Mouse (Mus musculus) heart, embryonic 15.5 days (tissue): Measurements from ENCODE around the gene Arhgap17. TPM values are rescaled to one million over a fixed set of nuclear protein-coding genes. Genes with fewer than 3 reads are reported as not detected.

Experiments used
- ATAC-seq: fragments of 200-750 bp; cut with Nextera tagmentation; replicated peaks from 2 replicates; pipeline ENCODE4 v1.8.0; 2017; ENCODE audit warnings: low read depth, moderate TSS enrichment; ENCODE audit not compliant: insufficient number of reproducible peaks, insufficient read depth, low FRiP score
- H3K27ac ChIP-seq: fragments of 300-500 bp; sonication (generic); 2 replicates; pipeline ENCODE4 v1.5.1; 2015; ENCODE audit warnings: mild to moderate bottlenecking, inconsistent platforms
- H3K27me3 ChIP-seq: fragments of 300-500 bp; sonication (generic); 2 replicates; pipeline ENCODE4 v1.6.1; 2015; ENCODE audit warnings: inconsistent platforms
- H3K36me3 ChIP-seq: fragments of 300-500 bp; sonication (generic); 2 replicates; pipeline ENCODE4 v1.6.1; 2015; ENCODE audit warnings: mild to moderate bottlenecking, inconsistent platforms
- H3K4me1 ChIP-seq: fragments of 300-500 bp; sonication (generic); replicated peaks from 2 replicates; pipeline ENCODE4 v1.6.1; 2015; ENCODE audit warnings: inconsistent platforms
- H3K4me2 ChIP-seq: fragments of 300-500 bp; sonication (generic); 2 replicates; pipeline ENCODE4 v1.6.1; 2015; ENCODE audit warnings: inconsistent platforms, mild to moderate bottlenecking, moderate library complexity
- H3K4me3 ChIP-seq: fragments of 300-500 bp; sonication (generic); 2 replicates; pipeline ENCODE4 v1.5.1; 2015; ENCODE audit warnings: mild to moderate bottlenecking, inconsistent platforms
- H3K9ac ChIP-seq: fragments of 300-500 bp; sonication (generic); 2 replicates; pipeline ENCODE4 v1.6.1; 2015; ENCODE audit warnings: mild to moderate bottlenecking, inconsistent platforms
- H3K9me3 ChIP-seq: fragments of 300-500 bp; sonication (generic); replicated peaks from 2 replicates; pipeline ENCODE4 v1.6.1; 2016; ENCODE audit warnings: inconsistent platforms
- WGBS: fragments of 180-500 bp; shearing (Covaris S2); methylation state at CpG from one replicate; pipeline ENCODE4 v1.1.7; 2015; ENCODE audit warnings: mixed read lengths; 5-methylcytosine and 5-hydroxymethylcytosine counted together
- polyA plus RNA-seq: library from polyadenylated mRNA; unstranded; fragments of >200 nt; fragmentation: Nextera tagmentation; extraction: Ambion mirVana; gene quantifications from 2 replicates; pipeline ENCODE4 v1.2.1, GENCODE M21; 2015

Arhgap17 gene
- polyA plus RNA-seq, 1 experiment from 2014 or later: 11.6 TPM

DNA sequence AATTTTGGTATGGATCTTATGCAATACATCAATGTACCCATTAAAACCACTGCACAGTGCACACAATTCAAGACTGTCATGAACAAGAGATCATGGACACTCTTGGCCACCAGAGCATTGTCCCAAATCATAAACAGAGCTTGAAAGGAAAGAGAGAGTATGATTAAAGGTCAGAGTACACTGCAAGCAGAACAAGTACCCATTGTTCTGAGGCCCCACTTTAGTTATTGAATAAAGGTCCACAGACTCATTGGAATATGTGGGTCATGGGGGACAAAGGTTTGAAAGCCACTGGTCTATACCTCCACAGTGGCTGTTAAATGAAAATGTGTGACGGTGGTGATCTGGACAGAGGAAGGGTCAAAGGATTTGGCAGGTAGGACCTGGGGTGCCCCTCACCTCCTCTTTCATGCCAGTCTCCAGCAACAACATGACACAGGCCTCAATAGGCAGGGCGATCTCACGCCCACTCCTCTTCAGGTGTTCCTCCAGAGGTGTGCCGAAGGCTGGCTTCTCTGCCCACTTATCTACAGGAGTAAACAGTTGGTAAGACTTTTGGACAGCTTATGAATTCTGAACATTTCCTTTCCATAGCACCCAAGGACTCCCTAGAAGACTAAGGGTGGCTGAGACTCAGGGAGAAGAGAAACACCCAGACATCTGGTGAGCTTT is 61.7 kb downstream of the Arhgap17 start:
- Histone ChIP-seq H3K36me3 (peaks cover 47% of the 10 kb centered on the region), H3K27me3 (no peaks in the 10 kb centered on the region)
- 95% methylated on average over 4 of the region's 4 CpGs for WGBS

DNA sequence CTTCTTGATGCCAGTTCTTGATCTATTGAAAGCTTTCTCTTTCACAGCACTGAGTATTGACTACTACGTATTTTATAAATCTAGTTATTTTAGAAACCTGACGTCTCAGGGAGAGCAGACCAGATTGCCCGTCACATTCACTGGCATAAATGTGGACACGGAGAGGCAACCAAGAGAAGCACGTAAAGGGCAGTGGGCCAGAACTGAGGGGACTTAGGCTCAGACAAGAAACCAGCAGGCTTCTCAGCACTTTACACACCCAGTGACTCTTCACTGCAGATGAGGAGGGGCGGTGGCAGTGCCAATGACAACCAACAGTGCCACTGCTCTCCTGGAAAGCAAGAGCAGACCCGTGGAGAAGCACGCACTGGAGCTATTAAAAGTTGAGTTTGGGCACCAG is 62.5 kb downstream of the Arhgap17 start:
- peaks cover 48% of the 10 kb centered on the region for H3K36me3 ChIP-seq
- no peak overlapping the region for H3K4me2 ChIP-seq
- no peak overlapping the region for H3K9ac ChIP-seq
- H3K4me3 ChIP-seq: no peak overlapping the region
- no peaks in the 10 kb centered on the region for H3K9me3 ChIP-seq
- H3K27me3 ChIP-seq: no peaks in the 10 kb centered on the region
- no peak for ATAC-seq
- H3K4me1 ChIP-seq: no peaks in the 10 kb centered on the region
- no peak overlapping the region for H3K27ac ChIP-seq
- WGBS: 95% methylated on average over 8 of the region's 8 CpGs

More for the DNA sequence above, 61.7 kb downstream of the Arhgap17 start:
- Histone ChIP-seq H3K9me3 (no peaks in the 10 kb centered on the region), H3K4me1 (no peaks in the 10 kb centered on the region), H3K4me3 (no peak overlapping the region), H3K4me2 (no peak overlapping the region), H3K9ac (no peak overlapping the region), H3K27ac (no peak overlapping the region)
- no peak for ATAC-seq

GRCm38 (mm10) chr7:123305397-123305796 is 64.3 kb downstream of the Arhgap17 start:
- Histone ChIP-seq H3K9ac (no peak overlapping the region), H3K4me1 (no peaks in the 10 kb centered on the region), H3K4me2 (no peak overlapping the region), H3K36me3 (peaks cover 39% of the 10 kb centered on the region), H3K9me3 (no peaks in the 10 kb centered on the region), H3K27me3 (no peaks in the 10 kb centered on the region), H3K4me3 (no peak overlapping the region), H3K27ac (no peak overlapping the region)
- WGBS: 67% methylated on average over 2 of the region's 2 CpGs
- ATAC-seq: no peak

DNA sequence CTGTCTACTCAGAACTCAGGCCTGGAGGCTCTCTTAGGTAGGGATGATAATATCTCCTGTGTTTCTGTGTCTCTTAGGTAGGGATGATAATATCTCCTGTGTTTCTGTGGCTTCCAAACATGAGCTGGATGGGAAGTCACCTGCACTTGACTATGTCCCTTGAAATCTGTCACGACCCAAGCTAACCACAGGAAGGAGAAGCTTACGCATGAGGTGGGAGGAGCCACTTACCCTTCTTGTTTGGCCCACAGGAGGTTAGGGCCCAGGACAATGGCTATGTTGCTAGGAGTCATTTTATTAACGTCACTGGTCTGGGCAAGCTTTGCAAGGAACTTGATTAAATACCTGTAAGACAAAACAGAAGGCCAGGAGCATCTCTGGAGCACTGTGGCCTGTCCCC is 69.5 kb downstream of the Arhgap17 start:
- H3K4me1 ChIP-seq: peaks cover 19% of the 10 kb centered on the region
- peaks cover 30% of the 10 kb centered on the region for H3K36me3 ChIP-seq
- no peak overlapping the region for H3K4me3 ChIP-seq
- H3K27me3 ChIP-seq: no peaks in the 10 kb centered on the region
- no peak overlapping the region for H3K27ac ChIP-seq
- H3K9me3 ChIP-seq: no peaks in the 10 kb centered on the region
- no peak overlapping the region for H3K4me2 ChIP-seq
- H3K9ac ChIP-seq: no peak overlapping the region
- ATAC-seq: no peak
- 81% methylated on average over 3 of the region's 3 CpGs for WGBS

- no peak overlapping the region for H3K4me2 ChIP-seq
- no peak overlapping the region for H3K4me3 ChIP-seq
- no peaks in the 10 kb centered on the region for H3K27me3 ChIP-seq
- H3K4me1 ChIP-seq: peaks cover 20% of the 10 kb centered on the region
- H3K36me3 ChIP-seq: peaks cover 30% of the 10 kb centered on the region
- no peaks in the 10 kb centered on the region for H3K9me3 ChIP-seq
- H3K9ac ChIP-seq: no peak overlapping the region
- 18% methylated on average over 3 of the region's 3 CpGs for WGBS
- H3K27ac ChIP-seq: peak overlapping the region; percentile 48
- no peak; the same call in 1 of the 2 replicates for ATAC-seq
Measured at GRCm38 (mm10) chr7:123298225-123298624, 71.5 kb downstream of the Arhgap17 start.

DNA sequence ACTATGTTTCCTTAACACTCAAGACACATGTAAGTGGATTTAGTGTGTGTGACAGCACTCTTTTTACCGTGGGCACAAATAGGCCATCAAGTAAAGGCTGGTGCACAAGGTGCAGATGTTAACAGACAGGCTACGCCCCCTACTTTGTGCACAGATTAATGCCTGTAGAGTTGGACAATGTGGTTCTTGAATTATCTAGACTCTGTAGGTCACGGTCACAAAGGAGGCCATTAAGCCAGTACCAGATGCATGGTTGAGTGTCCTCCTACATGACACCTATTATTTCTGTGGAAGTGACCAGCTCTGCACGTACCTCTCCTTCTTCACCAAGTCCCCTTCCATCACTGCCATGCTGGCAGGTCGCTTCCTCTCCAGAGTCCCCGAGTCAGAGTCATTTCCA is 73.6 kb downstream of the Arhgap17 start:
- H3K4me2 ChIP-seq: no peak overlapping the region
- peaks cover 25% of the 10 kb centered on the region for H3K36me3 ChIP-seq
- no peak for ATAC-seq
- H3K4me3 ChIP-seq: no peak overlapping the region
- no peaks in the 10 kb centered on the region for H3K9me3 ChIP-seq
- no peak overlapping the region for H3K9ac ChIP-seq
- no peaks in the 10 kb centered on the region for H3K27me3 ChIP-seq
- WGBS: 86% methylated on average over 6 of the region's 6 CpGs
- peaks cover 29% of the 10 kb centered on the region for H3K4me1 ChIP-seq
- no peak overlapping the region for H3K27ac ChIP-seq

GRCm38 (mm10) chr7:123295423-123295822 is 74.3 kb downstream of the Arhgap17 start:
- 81% methylated on average over 7 of the region's 7 CpGs for WGBS
- ATAC-seq: no peak

DNA sequence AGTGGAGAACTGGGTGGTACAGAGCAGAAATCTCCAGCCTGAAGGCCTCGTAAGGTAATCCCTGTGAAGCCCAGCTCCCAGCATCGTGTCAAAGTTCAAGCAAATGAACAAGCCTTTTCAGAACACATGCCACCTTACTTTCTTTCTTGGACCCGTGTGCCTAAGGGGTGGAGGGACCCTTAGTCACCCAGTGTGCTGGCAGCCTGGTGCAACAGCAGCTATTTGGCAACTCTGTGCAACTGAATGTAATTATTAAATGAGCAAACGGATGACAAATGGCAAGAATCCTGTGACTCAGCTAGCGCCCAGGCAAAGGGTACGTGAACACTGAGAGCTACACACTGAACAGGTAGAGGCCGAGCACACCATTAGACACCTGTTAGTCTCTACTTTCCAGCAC is 75.8 kb downstream of the Arhgap17 start:
- no peak for ATAC-seq
- Histone ChIP-seq H3K9me3 (no peaks in the 10 kb centered on the region), H3K4me2 (no peak overlapping the region), H3K4me3 (no peak overlapping the region), H3K4me1 (peaks cover 26% of the 10 kb centered on the region), H3K27me3 (no peaks in the 10 kb centered on the region), H3K9ac (no peak overlapping the region), H3K36me3 (peaks cover 28% of the 10 kb centered on the region), H3K27ac (no peak overlapping the region)
- 91% methylated on average over 7 of the region's 7 CpGs for WGBS

More at GRCm38 (mm10) chr7:123295423-123295822, 74.3 kb downstream of the Arhgap17 start:
- H3K9me3 ChIP-seq: no peaks in the 10 kb centered on the region
- no peak overlapping the region for H3K4me2 ChIP-seq
- no peaks in the 10 kb centered on the region for H3K27me3 ChIP-seq
- H3K4me3 ChIP-seq: no peak overlapping the region
- H3K27ac ChIP-seq: no peak overlapping the region
- peaks cover 29% of the 10 kb centered on the region for H3K4me1 ChIP-seq
- H3K9ac ChIP-seq: no peak overlapping the region
- peaks cover 29% of the 10 kb centered on the region for H3K36me3 ChIP-seq

- Histone ChIP-seq H3K27ac (no peak overlapping the region), H3K4me3 (no peak overlapping the region), H3K9ac (no peak overlapping the region), H3K4me2 (no peak overlapping the region), H3K27me3 (no peaks in the 10 kb centered on the region), H3K4me1 (peaks cover 10% of the 10 kb centered on the region), H3K9me3 (no peaks in the 10 kb centered on the region), H3K36me3 (peaks cover 24% of the 10 kb centered on the region)
- no peak for ATAC-seq
- 75% methylated on average over 8 of the region's 8 CpGs for WGBS
Measured at GRCm38 (mm10) chr7:123291942-123292341, 77.8 kb downstream of the Arhgap17 start.

DNA sequence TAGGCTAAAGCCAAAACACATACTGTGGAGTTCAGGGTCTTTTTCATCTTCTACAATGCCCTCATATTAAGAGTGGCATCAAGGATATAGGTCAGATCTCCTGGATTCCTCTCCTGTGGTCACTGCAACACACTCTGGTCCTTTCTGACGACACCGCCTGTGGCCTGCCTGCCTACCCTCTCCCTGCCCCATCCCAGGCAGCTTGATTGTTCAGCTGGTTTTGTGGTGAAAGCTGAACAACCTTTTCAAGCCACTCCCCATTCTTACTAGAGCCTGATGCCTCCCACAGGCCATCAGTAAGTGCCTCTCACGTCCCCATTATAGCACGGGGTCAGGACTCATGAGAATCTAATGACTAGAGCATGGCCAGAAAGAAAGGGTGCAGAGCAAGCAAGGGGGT is 80.5 kb downstream of the Arhgap17 start:
- H3K9ac ChIP-seq: no peak overlapping the region
- no peak for ATAC-seq
- no peak overlapping the region for H3K4me3 ChIP-seq
- H3K9me3 ChIP-seq: no peaks in the 10 kb centered on the region
- peaks cover 20% of the 10 kb centered on the region; the same call in 1 of the 2 replicates for H3K36me3 ChIP-seq
- peaks cover 10% of the 10 kb centered on the region for H3K4me1 ChIP-seq
- H3K27ac ChIP-seq: no peak overlapping the region
- WGBS: 76% methylated on average over 4 of the region's 4 CpGs
- H3K27me3 ChIP-seq: no peaks in the 10 kb centered on the region
- no peak overlapping the region for H3K4me2 ChIP-seq

DNA sequence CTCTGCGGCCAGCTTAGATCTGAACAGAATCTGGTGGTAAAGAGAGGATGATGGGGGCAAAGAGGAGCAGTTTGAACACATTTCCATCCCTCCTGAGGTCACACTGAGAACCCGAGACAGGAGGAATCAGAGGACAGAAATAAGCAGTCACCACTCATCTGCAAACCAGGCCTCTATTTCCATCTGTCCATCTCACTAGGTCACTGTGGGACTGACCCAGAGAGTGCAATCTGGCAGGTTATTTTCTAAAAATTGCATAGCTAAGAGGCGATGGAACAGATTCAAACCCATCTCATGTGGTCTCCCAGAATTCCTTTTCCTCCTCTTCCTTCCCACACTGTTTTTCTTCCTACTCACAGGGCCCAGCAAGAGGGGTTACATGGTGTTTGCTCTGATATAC is 81.8 kb downstream of the Arhgap17 start:
- 83% methylated on average over 3 of the region's 3 CpGs for WGBS
- Histone ChIP-seq H3K9ac (no peak overlapping the region), H3K4me3 (no peak overlapping the region), H3K36me3 (peaks cover 20% of the 10 kb centered on the region; the same call in 1 of the 2 replicates), H3K4me1 (peaks cover 10% of the 10 kb centered on the region), H3K27me3 (no peaks in the 10 kb centered on the region), H3K9me3 (no peaks in the 10 kb centered on the region), H3K4me2 (no peak overlapping the region), H3K27ac (no peak overlapping the region)
- no peak for ATAC-seq

GRCm38 (mm10) chr7:123285896-123286295 is 83.8 kb downstream of the Arhgap17 start:
- ATAC-seq: no peak
- no peak overlapping the region for H3K4me2 ChIP-seq
- H3K4me3 ChIP-seq: no peak overlapping the region
- H3K9ac ChIP-seq: no peak overlapping the region
- H3K36me3 ChIP-seq: peaks cover 17% of the 10 kb centered on the region; the same call in 1 of the 2 replicates
- no peak overlapping the region for H3K27ac ChIP-seq
- H3K9me3 ChIP-seq: no peaks in the 10 kb centered on the region
- WGBS: 96% methylated on average over 5 of the region's 5 CpGs
- H3K4me1 ChIP-seq: peaks cover 4% of the 10 kb centered on the region; the same call in 1 of the 2 replicates
- no peaks in the 10 kb centered on the region for H3K27me3 ChIP-seq
